Mouse (Mus musculus) CH12.LX (cell line): ENCODE data around the gene Cilp. TPM values are rescaled to one million over a fixed set of nuclear protein-coding genes. Genes with fewer than 3 reads are reported as not detected.

Source experiments
- DNase-seq: peaks from one replicate; pipeline ENCODE4 v3.0.0-alpha.2; 2013; ENCODE audit errors: extremely low read depth
- H3K27ac ChIP-seq: 2 replicates; pipeline ENCODE4 v1.5.1; 2012; ENCODE audit warnings: low read depth, mild to moderate bottlenecking, control low read depth, moderate library complexity; ENCODE audit not compliant: insufficient read depth
- H3K27me3 ChIP-seq: replicated peaks from 2 replicates; pipeline ENCODE3; 2012; ENCODE audit warnings: inconsistent platforms
- H3K36me3 ChIP-seq, 2 experiments: replicated peaks in 1 of 2; 2 replicates each; pipeline versions ENCODE3 to v1.6.1; 2012; ENCODE audit warnings: inconsistent platforms in 1 of 2, low read length in 1 of 2, mild to moderate bottlenecking in 1 of 2, mixed read lengths in 1 of 2, moderate library complexity in 1 of 2; ENCODE audit not compliant: control insufficient read depth in 1 of 2, insufficient read depth in 1 of 2
- H3K4me1 ChIP-seq, 2 experiments: 2 replicates each; pipeline ENCODE4 v1.6.1; 2012; ENCODE audit warnings: inconsistent platforms in 1 of 2, moderate library complexity in 1 of 2; ENCODE audit not compliant: insufficient read depth in 2 of 2, control insufficient read depth in 1 of 2
- H3K4me2 ChIP-seq: 2 replicates; pipeline ENCODE4 v1.6.1; 2012; ENCODE audit warnings: low read depth, mild to moderate bottlenecking, control low read depth; ENCODE audit not compliant: poor library complexity, insufficient read depth, severe bottlenecking
- H3K4me3 ChIP-seq, 3 experiments: fragments of 150-350 bp in 1 of 3; sonication (generic) in 1 of 3; replicated peaks in 1 of 3; 2 replicates each; pipeline versions ENCODE3 to v1.5.1; 2011 to 2012; ENCODE audit warnings: low read depth in 2 of 3, low read length in 2 of 3, mild to moderate bottlenecking in 2 of 3, moderate library complexity in 2 of 3, control low read depth in 1 of 3, improper control_type of control experiment in 1 of 3, inconsistent platforms in 1 of 3, mixed read lengths in 1 of 3; ENCODE audit not compliant: poor library complexity in 1 of 3
- H3K79me2 ChIP-seq: replicated peaks from 2 replicates; pipeline ENCODE4 v1.6.1; 2012; ENCODE audit warnings: mild to moderate bottlenecking, moderate library complexity; ENCODE audit not compliant: control insufficient read depth, poor library complexity, insufficient read depth, severe bottlenecking; ENCODE audit errors: extremely low read depth
- H3K9ac ChIP-seq: 2 replicates; pipeline ENCODE4 v1.6.1; 2012; ENCODE audit warnings: low read depth, mild to moderate bottlenecking, control low read depth, moderate library complexity; ENCODE audit not compliant: insufficient read depth
- H3K9me3 ChIP-seq: replicated peaks from 2 replicates; pipeline ENCODE3; 2012; ENCODE audit warnings: low read length, inconsistent platforms, mixed read lengths
- ELF1 ChIP-seq: IDR thresholded peaks from 2 replicates; pipeline ENCODE4 v1.6.1; 2014; ENCODE audit warnings: low read depth, mild to moderate bottlenecking, inconsistent platforms, low read length, improper control_type of control experiment
- EP300 ChIP-seq: IDR thresholded peaks from 2 replicates; pipeline ENCODE4 v1.6.1; 2011; ENCODE audit warnings: low read length, improper control_type of control experiment
- HCFC1 ChIP-seq: IDR thresholded peaks from 2 replicates; pipeline ENCODE4 v1.6.1; 2012; ENCODE audit warnings: low read depth, mild to moderate bottlenecking, inconsistent platforms, low read length, improper control_type of control experiment
- IRF4 ChIP-seq: IDR thresholded peaks from 2 replicates; pipeline ENCODE4 v1.6.1; 2014; ENCODE audit warnings: low read depth, mild to moderate bottlenecking, inconsistent platforms, low read length, improper control_type of control experiment
- JUND ChIP-seq: conservative IDR thresholded peaks from 2 replicates; pipeline ENCODE4 v1.6.1; 2011; ENCODE audit warnings: low read depth, low read length, improper control_type of control experiment
- MAFK ChIP-seq: IDR thresholded peaks from 2 replicates; pipeline ENCODE4 v1.6.1; 2011; ENCODE audit warnings: low read length, improper control_type of control experiment; ENCODE audit not compliant: insufficient replicate concordance
- MAZ ChIP-seq: IDR thresholded peaks from 2 replicates; pipeline ENCODE4 v1.6.1; 2012; ENCODE audit warnings: low read depth, mild to moderate bottlenecking, inconsistent platforms, low read length, improper control_type of control experiment, moderate library complexity
- NRF1 ChIP-seq: IDR thresholded peaks from 2 replicates; pipeline ENCODE4 v1.6.1; 2014; ENCODE audit warnings: low read depth, mild to moderate bottlenecking, inconsistent platforms, low read length, improper control_type of control experiment, moderate library complexity
- PAX5 ChIP-seq: IDR thresholded peaks from 2 replicates; pipeline ENCODE4 v1.6.1; 2012; ENCODE audit warnings: low read length, inconsistent platforms, mixed read lengths
- SIN3A ChIP-seq: IDR thresholded peaks from 2 replicates; pipeline ENCODE4 v1.6.1; 2012; ENCODE audit warnings: low read length, improper control_type of control experiment, inconsistent platforms
- TBP ChIP-seq: conservative IDR thresholded peaks from 2 replicates; pipeline ENCODE4 v1.6.1; 2011; ENCODE audit warnings: low read depth, low read length, improper control_type of control experiment
- UBTF ChIP-seq: IDR thresholded peaks from 2 replicates; pipeline ENCODE4 v1.6.1; 2012; ENCODE audit warnings: low read depth, mild to moderate bottlenecking, inconsistent platforms, low read length, improper control_type of control experiment, moderate library complexity
- USF1 ChIP-seq: IDR thresholded peaks from 2 replicates; pipeline ENCODE4 v1.6.1; 2014; ENCODE audit warnings: low read depth, mild to moderate bottlenecking, inconsistent platforms, low read length, improper control_type of control experiment
- USF2 ChIP-seq: conservative IDR thresholded peaks from 2 replicates; pipeline ENCODE4 v1.6.1; 2011; ENCODE audit warnings: low read depth, low read length, improper control_type of control experiment
- ZKSCAN1 ChIP-seq: IDR thresholded peaks from 2 replicates; pipeline ENCODE4 v1.6.1; 2012; ENCODE audit warnings: low read depth, inconsistent platforms, low read length, improper control_type of control experiment, borderline replicate concordance
- ZMIZ1 ChIP-seq: IDR thresholded peaks from 2 replicates; pipeline ENCODE4 v1.6.1; 2012; ENCODE audit warnings: low read depth, mild to moderate bottlenecking, inconsistent platforms, low read length, improper control_type of control experiment
- dilution Hi-C: fragments of 300-500 bp; cut with MboI; formaldehyde crosslinking; loops from 2 replicates; pipeline ENCODE4 v1.14.3; 2020; ENCODE audit warnings: low sequenced_read_pairs; ENCODE audit not compliant: extremely low pct_unique_long_range_greater_than_20kb, extremely low pct_ligation_motif_present
- in situ Hi-C: fragments of 300-500 bp; cut with MboI; formaldehyde crosslinking; loops from 3 replicates; pipeline ENCODE4 v1.14.3; 2019; ENCODE audit warnings: low sequenced_read_pairs, low pct_ligation_motif_present, low pct_unique_long_range_greater_than_20kb, mixed read lengths
- polyA plus RNA-seq: library from polyadenylated mRNA; unstranded; fragments of >175 nt; gene quantifications from 2 replicates; pipeline ENCODE4 v1.2.1, GENCODE M21; 2012; ENCODE audit warnings: low read depth; ENCODE audit not compliant: insufficient read length
- total RNA-seq, 2 experiments: library from RNA; depleted of rRNA; stranded (reverse); fragments of 300-350 nt in 1 of 2; fragments of >200 nt in 1 of 2; gene quantifications; 2 replicates each; pipeline ENCODE4 v1.2.3; 2012 to 2014

Gene Cilp
- total and polyA plus RNA-seq, 3 experiments, result not detected

DNA sequence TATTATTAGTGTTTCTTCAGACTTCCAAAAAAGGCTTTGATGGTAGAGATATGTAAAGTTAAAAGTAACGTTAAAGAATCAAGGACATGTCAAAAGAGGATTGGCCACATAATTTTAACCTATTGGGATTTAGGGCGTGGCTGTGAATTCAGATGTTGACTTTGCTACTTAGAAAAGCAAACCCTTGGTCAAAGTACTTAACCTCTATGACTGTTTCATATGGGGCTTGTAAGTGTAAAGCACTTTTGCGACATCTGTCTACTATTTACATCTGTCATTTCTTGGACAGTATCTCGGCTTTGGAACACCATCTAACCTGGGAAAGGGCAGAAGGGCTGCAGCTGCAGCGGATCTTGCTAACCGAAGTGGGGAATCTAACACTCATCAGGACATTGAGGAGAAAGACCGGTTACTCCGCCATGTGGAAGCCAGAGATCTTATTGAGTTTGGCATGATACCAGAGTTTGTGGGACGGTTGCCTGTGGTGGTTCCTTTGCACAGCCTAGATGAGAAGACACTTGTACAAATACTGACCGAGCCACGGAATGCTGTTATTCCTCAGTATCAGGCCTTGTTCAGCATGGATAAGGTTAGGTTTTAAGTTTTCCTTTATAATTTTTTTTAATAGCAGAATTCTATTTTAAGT is 57.4 kb downstream of the Cilp start:
- no peaks in the 10 kb centered on the region for H3K27me3 ChIP-seq
- dilution Hi-C loops, result no loop called here

GRCm38 (mm10) chr9:65325971-65326370 is 61.0 kb downstream of the Cilp start:
- Histone ChIP-seq H3K27me3 (no peaks in the 10 kb centered on the region), H3K9ac (no peak overlapping the region), H3K79me2 (no peaks in the 10 kb centered on the region), H3K36me3 (peaks cover 44 to 73% of the 10 kb centered on the region in 2 experiments), H3K4me1 (no peaks in the 10 kb centered on the region), H3K9me3 (no peaks in the 10 kb centered on the region), H3K27ac (no peak overlapping the region), H3K4me3 (no peak overlapping the region), H3K4me2 (no peak overlapping the region)
- dilution Hi-C loops, result no loop called here
- DNase-seq, result no peak
- in situ Hi-C loops, result no loop called here
- peak; percentile 94 for TF ChIP-seq MAFK
- TF ChIP-seq PAX5, result no peak
- TF ChIP-seq HCFC1, result no peak
- TF ChIP-seq USF2, result no peak
- TF ChIP-seq, all 38 proteins: peak for 1

More for the DNA sequence above, 57.4 kb downstream of the Cilp start:
- in situ Hi-C loops, result no loop called here
- Histone ChIP-seq H3K4me2 (no peak overlapping the region), H3K79me2 (no peaks in the 10 kb centered on the region), H3K36me3 (peaks cover 43 to 80% of the 10 kb centered on the region in 2 experiments), H3K27ac (no peak overlapping the region), H3K4me3 (no peak overlapping the region), H3K9ac (no peak overlapping the region), H3K9me3 (no peaks in the 10 kb centered on the region), H3K4me1 (no peaks in the 10 kb centered on the region)
- TF ChIP-seq IRF4 (no peak), ZMIZ1 (no peak), NRF1 (no peak), UBTF (no peak), ZKSCAN1 (no peak)
- no peak for DNase-seq

DNA sequence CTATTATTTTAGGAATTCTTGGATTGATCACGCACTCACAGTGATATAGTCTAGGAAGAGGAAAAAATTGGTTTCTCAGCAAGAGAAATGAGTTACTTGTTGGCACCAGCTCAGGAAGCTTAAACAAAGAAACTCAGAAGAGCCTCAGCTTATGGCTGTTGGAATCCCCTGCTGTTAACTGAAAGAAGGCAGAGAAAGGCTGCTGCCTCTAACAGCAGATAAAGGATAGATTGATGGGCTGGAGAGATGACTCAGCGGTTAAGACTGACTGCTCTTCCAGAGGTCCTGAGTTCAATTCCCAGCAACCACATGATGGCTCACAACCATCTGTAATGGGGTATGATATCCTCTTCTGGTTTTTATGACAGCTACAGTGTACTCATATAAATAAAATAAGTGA is 62.4 kb downstream of the Cilp start:
- TF ChIP-seq IRF4 (no peak), JUND (no peak), TBP (no peak), SIN3A (no peak), ELF1 (no peak), MAZ (no peak), EP300 (no peak), USF1 (no peak), ZKSCAN1 (no peak)
- H3K27me3 ChIP-seq, result no peaks in the 10 kb centered on the region
- no peak overlapping the region for H3K4me2 ChIP-seq
- no peaks in the 10 kb centered on the region for H3K9me3 ChIP-seq
- no peaks in the 10 kb centered on the region for H3K4me1 ChIP-seq
- no peak for DNase-seq
- H3K9ac ChIP-seq, result no peak overlapping the region
- no peaks in the 10 kb centered on the region for H3K79me2 ChIP-seq
- dilution Hi-C loops (no loop called here), in situ Hi-C loops (no loop called here)
- no peak overlapping the region for H3K4me3 ChIP-seq
- no peak overlapping the region for H3K27ac ChIP-seq
- peaks cover 39 to 68% of the 10 kb centered on the region in 2 experiments for H3K36me3 ChIP-seq

Other genes with a start within 250 kb of the Cilp start
- 30.4 and 36.5 TPM in 2 replicates for gene Hacd3, start 243.5 kb upstream of the Cilp start, total RNA-seq (2012; rRNA removed)
- 68.7 and 72.7 TPM in 2 replicates for gene Hacd3, start 243.5 kb upstream of the Cilp start, total RNA-seq (2014; rRNA removed)
- 36.9 and 41.5 TPM in 2 replicates for gene Hacd3, start 243.5 kb upstream of the Cilp start, polyA plus RNA-seq
- gene Dpp8, start 232.8 kb upstream of the Cilp start, total RNA-seq (2012; rRNA removed), result 35.3 and 36.0 TPM in 2 replicates
- 39.9 and 44.0 TPM in 2 replicates for gene Dpp8, start 232.8 kb upstream of the Cilp start, total RNA-seq (2014; rRNA removed)
- gene Dpp8, start 232.8 kb upstream of the Cilp start, polyA plus RNA-seq, result 41.8 and 53.2 TPM in 2 replicates
- 0.04 and 0.13 TPM in 2 replicates for gene Igdcc4, start 163.7 kb upstream of the Cilp start, total RNA-seq (2012; rRNA removed)
- gene Igdcc4, start 163.7 kb upstream of the Cilp start, total RNA-seq (2014; rRNA removed), result not detected in 2 replicates
- gene Igdcc4, start 163.7 kb upstream of the Cilp start, polyA plus RNA-seq, result 0.11 and 0.23 TPM in 2 replicates
- gene Igdcc3, start 124.0 kb upstream of the Cilp start, total RNA-seq (2012; rRNA removed), result 0.21 TPM in 1 of 2 replicates, not detected in the other
- not detected in 2 replicates for gene Igdcc3, start 124.0 kb upstream of the Cilp start, total RNA-seq (2014; rRNA removed)
- gene Igdcc3, start 124.0 kb upstream of the Cilp start, polyA plus RNA-seq, result 0.20 and 0.26 TPM in 2 replicates
- 1.3 and 1.7 TPM in 2 replicates for gene Parp16, start 69.8 kb upstream of the Cilp start, total RNA-seq (2012; rRNA removed)
- 0.44 and 0.46 TPM in 2 replicates for gene Parp16, start 69.8 kb upstream of the Cilp start, total RNA-seq (2014; rRNA removed)
- 0.81 and 0.94 TPM in 2 replicates for gene Parp16, start 69.8 kb upstream of the Cilp start, polyA plus RNA-seq
- gene Clpx, start 29.1 kb downstream of the Cilp start, total RNA-seq (2012; rRNA removed), result 31.1 and 31.8 TPM in 2 replicates
- 45.6 and 51.4 TPM in 2 replicates for gene Clpx, start 29.1 kb downstream of the Cilp start, total RNA-seq (2014; rRNA removed)
- 34.5 TPM in 2 replicates for gene Clpx, start 29.1 kb downstream of the Cilp start, polyA plus RNA-seq
- 14.5 and 16.3 TPM in 2 replicates for gene Pdcd7, start 80.9 kb downstream of the Cilp start, total RNA-seq (2012; rRNA removed)
- gene Pdcd7, start 80.9 kb downstream of the Cilp start, total RNA-seq (2014; rRNA removed), result 12.8 and 13.1 TPM in 2 replicates
- gene Pdcd7, start 80.9 kb downstream of the Cilp start, polyA plus RNA-seq, result 20.6 and 24.0 TPM in 2 replicates
- 0.13 TPM in 1 of 2 replicates, not detected in the other for gene Ubap1l, start 95.9 kb downstream of the Cilp start, total RNA-seq (2012; rRNA removed)
- not detected in 2 replicates for gene Ubap1l, start 95.9 kb downstream of the Cilp start, total RNA-seq (2014; rRNA removed)
- gene Ubap1l, start 95.9 kb downstream of the Cilp start, polyA plus RNA-seq, result not detected in 2 replicates
- not detected in 2 replicates for gene Kbtbd13, start 126.5 kb downstream of the Cilp start, total RNA-seq (2012; rRNA removed)
- not detected in 2 replicates for gene Kbtbd13, start 126.5 kb downstream of the Cilp start, total RNA-seq (2014; rRNA removed)
- not detected in 2 replicates for gene Kbtbd13, start 126.5 kb downstream of the Cilp start, polyA plus RNA-seq
- gene Rasl12, start 133.3 kb downstream of the Cilp start, total RNA-seq (2012; rRNA removed), result 0.08 and 0.13 TPM in 2 replicates
- 0.09 TPM in 1 of 2 replicates, not detected in the other for gene Rasl12, start 133.3 kb downstream of the Cilp start, total RNA-seq (2014; rRNA removed)
- gene Rasl12, start 133.3 kb downstream of the Cilp start, polyA plus RNA-seq, result not detected in 2 replicates
- gene Slc51b, start 157.8 kb downstream of the Cilp start, total RNA-seq (2012; rRNA removed), result not detected in 2 replicates
- not detected in 2 replicates for gene Slc51b, start 157.8 kb downstream of the Cilp start, total RNA-seq (2014; rRNA removed)
- not detected in 2 replicates for gene Slc51b, start 157.8 kb downstream of the Cilp start, polyA plus RNA-seq
- gene Mtfmt, start 170.6 kb downstream of the Cilp start, total RNA-seq (2012; rRNA removed), result 18.1 and 21.3 TPM in 2 replicates
- gene Mtfmt, start 170.6 kb downstream of the Cilp start, total RNA-seq (2014; rRNA removed), result 23.9 and 26.3 TPM in 2 replicates
- 26.2 and 26.3 TPM in 2 replicates for gene Mtfmt, start 170.6 kb downstream of the Cilp start, polyA plus RNA-seq
- gene Spg21, start 195.8 kb downstream of the Cilp start, total RNA-seq (2012; rRNA removed), result 40.4 and 43.2 TPM in 2 replicates
- 131 and 136 TPM in 2 replicates for gene Spg21, start 195.8 kb downstream of the Cilp start, total RNA-seq (2014; rRNA removed)
- gene Spg21, start 195.8 kb downstream of the Cilp start, polyA plus RNA-seq, result 43.4 and 48.9 TPM in 2 replicates